Mouse (Mus musculus) kidney, postnatal 0 days (tissue): ENCODE data around the gene Trabd2b. TPM values are rescaled to one million over a fixed set of nuclear protein-coding genes. Genes with fewer than 3 reads are reported as not detected.

Experiments
- ATAC-seq: fragments of 200-750 bp; cut with Nextera tagmentation; replicated peaks from 2 replicates; pipeline ENCODE4 v1.8.0; 2017; ENCODE audit warnings: low read depth, moderate number of reproducible peaks, moderate TSS enrichment, moderate library complexity; ENCODE audit not compliant: low FRiP score
- DNase-seq: peaks from one replicate; pipeline ENCODE4 v3.0.0-alpha.2; 2016; ENCODE audit warnings: low spot score
- H3K27ac ChIP-seq: fragments of 300-500 bp; sonication (generic); 2 replicates; pipeline ENCODE4 v1.5.1; 2014; ENCODE audit warnings: mild to moderate bottlenecking
- H3K27me3 ChIP-seq: fragments of 300-500 bp; sonication (generic); 2 replicates; pipeline ENCODE4 v1.6.1; 2014; ENCODE audit warnings: low read length, mixed read lengths; ENCODE audit not compliant: insufficient read depth
- H3K36me3 ChIP-seq: fragments of 300-500 bp; sonication (generic); 2 replicates; pipeline ENCODE4 v1.6.1; 2014; ENCODE audit warnings: low read length, mixed read lengths; ENCODE audit not compliant: insufficient read depth
- H3K4me1 ChIP-seq: fragments of 300-500 bp; sonication (generic); replicated peaks from 2 replicates; pipeline ENCODE4 v1.6.1; 2014; ENCODE audit warnings: antibody characterized with exemption, low read length, mixed read lengths; ENCODE audit not compliant: insufficient read depth
- H3K4me2 ChIP-seq: fragments of 300-500 bp; sonication (generic); 2 replicates; pipeline ENCODE4 v1.6.1; 2014; ENCODE audit warnings: mild to moderate bottlenecking, low read length, moderate library complexity, mixed read lengths
- H3K4me3 ChIP-seq: fragments of 300-500 bp; sonication (generic); replicated peaks from 2 replicates; pipeline ENCODE4 v1.5.1; 2014; ENCODE audit warnings: low read depth, low read length
- H3K9ac ChIP-seq: fragments of 300-500 bp; sonication (generic); 2 replicates; pipeline ENCODE4 v1.6.1; 2014; ENCODE audit warnings: low read depth, low read length
- H3K9me3 ChIP-seq: fragments of 300-500 bp; sonication (generic); replicated peaks from 2 replicates; pipeline ENCODE4 v1.6.1; 2016; ENCODE audit warnings: low read length, inconsistent platforms, mixed read lengths
- CTCF ChIP-seq: IDR thresholded peaks from 2 replicates; pipeline ENCODE4 v1.5.1; 2016; ENCODE audit warnings: antibody characterized with exemption, low read depth, mild to moderate bottlenecking, moderate library complexity
- WGBS: fragments of 180-500 bp; shearing (Covaris S2); extraction: QIAGEN DNeasy Blood & Tissue Kit; methylation state at CpG from one replicate; pipeline ENCODE4 v1.1.7; 2014; 5-methylcytosine and 5-hydroxymethylcytosine counted together
- polyA plus RNA-seq: library from polyadenylated mRNA; unstranded; fragments of >200 nt; fragmentation: Nextera tagmentation; extraction: Ambion mirVana; gene quantifications from 2 replicates; pipeline ENCODE4 v1.2.1, GENCODE M21; 2015

Trabd2b gene
- polyA plus RNA-seq, 1 experiment from 2014 or later = 5.2 TPM

DNA sequence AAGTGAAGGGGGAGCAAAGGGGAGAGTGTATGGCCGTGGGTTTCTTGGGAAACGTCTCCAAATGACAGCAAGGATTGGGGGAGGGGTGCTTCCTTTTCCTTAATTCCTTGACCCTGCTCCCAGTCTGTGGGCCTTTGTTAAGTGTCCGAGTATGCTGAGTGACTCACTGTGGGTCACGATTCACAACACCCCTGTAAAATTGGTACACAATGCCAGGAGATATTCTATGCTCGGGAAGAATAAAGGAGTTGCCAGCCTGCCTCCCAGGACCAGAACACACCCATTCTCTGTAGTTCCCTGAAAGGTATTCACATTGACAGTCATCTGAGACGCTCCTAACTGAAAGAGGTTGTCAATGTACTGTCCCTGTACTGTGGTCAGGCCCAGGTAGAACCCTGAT lies 151.2 kb downstream of the Trabd2b start:
- H3K27me3 ChIP-seq = no peaks in the 10 kb centered on the region
- no peak overlapping the region for H3K27ac ChIP-seq
- H3K9ac ChIP-seq = no peak overlapping the region
- no peak for TF ChIP-seq CTCF
- no peak overlapping the region for H3K4me3 ChIP-seq
- H3K4me1 ChIP-seq = peaks cover 7% of the 10 kb centered on the region; the same call in 1 of the 2 replicates
- DNase-seq (no peak), ATAC-seq (no peak)
- H3K4me2 ChIP-seq = no peak overlapping the region
- H3K9me3 ChIP-seq = no peaks in the 10 kb centered on the region
- WGBS = 44% methylated on average over 6 of the region's 6 CpGs
- H3K36me3 ChIP-seq = no peaks in the 10 kb centered on the region

DNA sequence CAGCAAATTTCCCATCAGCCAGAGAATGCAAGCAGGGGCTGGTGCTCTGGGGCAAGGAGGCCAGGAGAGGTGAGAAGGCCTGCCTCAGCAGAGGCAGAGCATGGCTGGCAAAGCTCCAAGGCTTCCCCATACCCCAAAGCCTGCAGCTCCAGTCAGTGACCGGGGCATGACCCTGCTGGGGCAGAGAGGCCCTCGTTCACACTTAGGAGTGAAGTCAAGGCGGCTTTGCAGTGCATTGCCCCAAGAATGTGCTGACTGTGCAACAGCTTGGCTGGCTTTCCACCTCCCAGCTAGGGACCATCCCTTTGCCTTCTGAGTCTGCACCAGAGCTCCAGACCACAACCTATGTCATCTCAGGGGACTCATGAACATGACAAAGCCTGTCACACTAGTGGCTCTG lies 152.0 kb downstream of the Trabd2b start:
- TF ChIP-seq CTCF = no peak
- H3K9ac ChIP-seq = no peak overlapping the region
- H3K9me3 ChIP-seq = no peaks in the 10 kb centered on the region
- no peak overlapping the region for H3K4me2 ChIP-seq
- WGBS = 13% methylated on average over 3 of the region's 3 CpGs
- no peaks in the 10 kb centered on the region for H3K36me3 ChIP-seq
- no peaks in the 10 kb centered on the region for H3K27me3 ChIP-seq
- DNase-seq (peak; percentile 26), ATAC-seq (peak; percentile 67)
- no peak overlapping the region for H3K27ac ChIP-seq
- no peak overlapping the region for H3K4me3 ChIP-seq
- H3K4me1 ChIP-seq = peaks cover 7% of the 10 kb centered on the region; the same call in 1 of the 2 replicates

DNA sequence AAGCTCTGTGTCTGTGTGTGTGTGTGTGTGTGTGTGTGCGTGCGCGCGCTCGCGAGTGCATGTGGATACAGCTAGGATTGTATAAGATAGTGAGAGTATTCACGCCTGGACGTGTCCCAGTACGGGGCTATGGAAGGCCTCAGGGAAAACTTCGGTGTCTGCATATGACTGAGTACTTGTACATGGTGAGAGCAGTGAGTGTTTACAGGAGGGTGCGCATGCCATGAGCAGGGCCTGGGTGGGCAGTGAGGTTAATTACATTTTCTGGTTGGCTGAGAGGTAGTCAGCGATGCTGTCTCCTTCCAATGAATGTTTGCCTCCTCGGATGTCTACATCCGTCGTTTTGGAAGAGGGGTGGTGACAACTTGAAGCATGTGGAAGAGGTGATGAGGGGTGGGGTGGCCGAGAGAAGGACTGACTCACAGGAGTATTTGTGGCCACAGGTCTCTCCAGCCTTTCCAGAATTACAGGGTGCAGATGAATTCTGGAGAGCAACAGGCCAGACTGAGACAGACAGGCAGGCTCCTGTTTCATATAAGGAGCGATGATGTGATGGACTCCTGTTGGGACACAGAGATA lies 154.2 kb downstream of the Trabd2b start:
- Histone ChIP-seq H3K4me1 (peaks cover 7% of the 10 kb centered on the region; the same call in 1 of the 2 replicates), H3K36me3 (no peaks in the 10 kb centered on the region), H3K4me3 (no peak overlapping the region), H3K9me3 (no peaks in the 10 kb centered on the region), H3K4me2 (no peak overlapping the region), H3K27ac (no peak overlapping the region), H3K27me3 (no peaks in the 10 kb centered on the region), H3K9ac (no peak overlapping the region)
- TF ChIP-seq CTCF = no peak
- 79% methylated on average over 17 of the region's 17 CpGs for WGBS
- DNase-seq (no peak), ATAC-seq (no peak)

DNA sequence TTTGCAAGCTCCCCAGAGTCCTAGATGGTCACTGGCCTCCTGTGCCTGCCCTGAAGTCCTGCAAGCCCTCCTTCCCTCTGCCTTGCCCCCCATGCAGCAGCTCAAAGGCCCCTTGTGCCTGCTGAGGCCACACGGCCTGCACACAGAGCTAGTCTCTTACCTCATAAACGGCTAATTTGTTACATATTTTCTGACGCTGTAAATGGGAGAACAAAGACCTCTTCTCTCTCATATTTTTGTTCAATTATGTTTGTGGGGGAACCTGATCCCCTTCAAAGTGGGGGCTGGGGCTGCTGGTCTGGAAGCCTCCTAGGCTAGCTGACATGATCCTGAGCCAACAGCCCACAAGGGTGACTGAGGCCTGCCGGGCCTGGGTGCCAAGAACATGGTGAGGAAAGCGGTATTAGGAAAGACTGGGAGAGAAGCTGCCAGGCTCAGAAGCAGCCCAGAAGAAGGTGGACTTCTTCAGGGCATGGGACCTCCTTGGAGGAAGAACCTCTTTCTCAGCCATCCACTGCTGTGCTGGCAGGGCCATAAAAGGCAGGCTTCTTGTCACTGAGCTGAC lies 157.7 kb downstream of the Trabd2b start:
- H3K4me1 ChIP-seq = 0 out of 2 replicates have a peak, but pooled peaks cover 10% of the 10 kb centered on the region
- H3K4me2 ChIP-seq = no peak overlapping the region
- 41% methylated on average over 5 of the region's 5 CpGs for WGBS
- ATAC-seq (no peak), DNase-seq (no peak)
- no peaks in the 10 kb centered on the region for H3K27me3 ChIP-seq
- no peak overlapping the region for H3K4me3 ChIP-seq
- no peaks in the 10 kb centered on the region for H3K36me3 ChIP-seq
- no peaks in the 10 kb centered on the region for H3K9me3 ChIP-seq
- H3K27ac ChIP-seq = no peak overlapping the region
- no peak overlapping the region for H3K9ac ChIP-seq
- TF ChIP-seq CTCF = no peak

DNA sequence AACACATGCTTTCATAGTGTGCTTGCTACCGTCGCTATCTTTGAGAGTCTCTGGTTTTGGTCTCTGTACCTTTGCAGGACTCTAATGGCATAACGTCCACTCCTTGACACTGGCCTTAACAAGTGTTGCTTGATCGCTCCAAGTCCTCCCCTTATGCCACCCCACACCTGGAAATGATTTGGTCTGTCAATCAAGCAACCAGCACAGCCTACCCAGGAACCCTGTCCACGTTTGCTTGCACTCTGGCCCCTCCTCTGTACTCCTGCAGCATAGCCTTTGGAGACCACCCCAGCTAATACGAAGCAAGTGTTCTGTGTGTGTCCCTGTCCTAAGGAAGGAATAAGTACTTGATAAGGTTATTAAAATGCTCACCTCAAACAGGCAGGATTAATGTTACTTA lies 161.1 kb downstream of the Trabd2b start:
- Histone ChIP-seq H3K4me2 (no peak overlapping the region), H3K27ac (no peak overlapping the region), H3K4me3 (no peak overlapping the region), H3K9me3 (no peaks in the 10 kb centered on the region), H3K27me3 (no peaks in the 10 kb centered on the region), H3K36me3 (no peaks in the 10 kb centered on the region), H3K4me1 (0 out of 2 replicates have a peak, but pooled peaks cover 10% of the 10 kb centered on the region), H3K9ac (no peak overlapping the region)
- WGBS = 53% methylated on average over 6 of the region's 6 CpGs
- no peak for TF ChIP-seq CTCF
- ATAC-seq (no peak), DNase-seq (no peak)

DNA sequence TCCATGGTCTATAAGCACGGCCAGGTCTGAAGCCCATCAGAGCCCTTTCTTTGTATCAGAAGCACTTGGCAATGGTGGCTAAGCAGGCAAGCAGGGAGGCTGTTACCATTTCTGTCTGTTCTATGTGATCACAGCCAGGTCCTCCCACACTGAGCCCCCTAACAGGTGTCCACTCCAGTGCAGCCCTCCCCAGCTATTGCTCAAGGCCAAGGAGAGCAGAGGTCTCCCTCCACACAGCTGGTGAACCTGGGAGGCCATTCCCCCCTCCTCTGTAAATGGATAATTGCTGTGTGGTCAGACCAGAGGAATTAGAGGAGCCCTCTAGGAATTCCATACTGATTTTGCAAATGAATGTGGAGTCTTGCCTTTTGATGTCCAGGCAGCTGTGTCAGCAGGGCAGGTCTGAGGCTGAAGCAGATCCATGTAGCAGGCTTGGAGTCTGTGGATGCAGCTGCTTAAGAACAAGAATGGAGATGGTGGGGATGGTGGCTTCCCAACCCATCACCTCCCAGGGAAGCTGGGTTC lies 161.6 kb downstream of the Trabd2b start:
- Histone ChIP-seq H3K4me2 (no peak overlapping the region), H3K4me1 (0 out of 2 replicates have a peak, but pooled peaks cover 10% of the 10 kb centered on the region), H3K9ac (no peak overlapping the region), H3K27ac (no peak overlapping the region), H3K4me3 (no peak overlapping the region), H3K9me3 (no peaks in the 10 kb centered on the region), H3K27me3 (no peaks in the 10 kb centered on the region), H3K36me3 (no peaks in the 10 kb centered on the region)
- no peak for TF ChIP-seq CTCF
- DNase-seq (no peak), ATAC-seq (peak; percentile 71; the same call in 1 of the 2 replicates)
- WGBS = 58% methylated on average over 1 of the region's 1 CpGs
